Mouse (Mus musculus) liver, postnatal 0 days (tissue): ENCODE measurements around the gene Galnt12.

Experiments used
- CTCF ChIP-seq: sonication (generic); IDR thresholded peaks from 2 replicates; pipeline ENCODE4 v1.5.1; 2016; ENCODE audit warnings: antibody characterized with exemption, low read depth
- EP300 ChIP-seq: IDR thresholded peaks from 2 replicates; pipeline ENCODE4 v1.6.1; 2016; ENCODE audit warnings: antibody characterized with exemption, low read depth, mild to moderate bottlenecking

- TF ChIP-seq CTCF (no peak), EP300 (no peak)
These were observed 37.9 kb downstream of the Galnt12 start for GRCm38 (mm10) chr4:47129572-47129971.
